Mouse (Mus musculus) urinary bladder, adult 2 months (tissue): ENCODE results near the gene Mri1. TPM values are rescaled to one million over a fixed set of nuclear protein-coding genes. Genes with fewer than 3 reads are reported as not detected.

ENCODE experiments used
- DNase-seq: peaks from one replicate; pipeline ENCODE4 v3.0.0; 2022; ENCODE audit warnings: low spot score
- polyA plus RNA-seq: library from polyadenylated mRNA; depleted of rRNA; stranded (reverse); fragments of >200 nt; gene quantifications from 2 replicates; pipeline ENCODE4 v1.2.3, GENCODE M21; 2012

Mri1 gene
- polyA plus RNA-seq, 1 experiment: 47.3 TPM

GRCm38 (mm10) chr8:84236998-84237473 is 20.1 kb downstream of the Mri1 start, which contains the start of gene Zswim4:
Zswim4 (minus strand) TSS chr8:84237055.
- peak; percentile 96 for DNase-seq

- peak; percentile 45 for DNase-seq
Observed at GRCm38 (mm10) chr8:84236410-84236997, 20.6 kb downstream of the Mri1 start.

- DNase-seq: no peak
Observed at GRCm38 (mm10) chr8:84235746-84236409, 21.2 kb downstream of the Mri1 start.

- no peak for DNase-seq
Observed at GRCm38 (mm10) chr8:84233055-84233454, 24.1 kb downstream of the Mri1 start.

- no peak for DNase-seq
Observed at GRCm38 (mm10) chr8:84230735-84231134, 26.4 kb downstream of the Mri1 start.

GRCm38 (mm10) chr8:84223322-84224029 is 33.6 kb downstream of the Mri1 start:
- DNase-seq: no peak

- DNase-seq: no peak
Observed at GRCm38 (mm10) chr8:84222566-84223165, 34.5 kb downstream of the Mri1 start.

- no peak for DNase-seq
Observed at GRCm38 (mm10) chr8:84220105-84220504, 37.0 kb downstream of the Mri1 start.

- no peak for DNase-seq
Observed at GRCm38 (mm10) chr8:84218143-84218542, 39.0 kb downstream of the Mri1 start.

- DNase-seq: no peak
Observed at GRCm38 (mm10) chr8:84217206-84217605, 39.9 kb downstream of the Mri1 start.

GRCm38 (mm10) chr8:84213277-84213676 is 43.8 kb downstream of the Mri1 start:
- DNase-seq: no peak

GRCm38 (mm10) chr8:84211881-84212563 is 45.1 kb downstream of the Mri1 start:
- DNase-seq: no peak

GRCm38 (mm10) chr8:84211202-84211601 is 45.9 kb downstream of the Mri1 start:
- no peak for DNase-seq

GRCm38 (mm10) chr8:84210167-84210791 is 46.8 kb downstream of the Mri1 start:
- DNase-seq: peak; percentile 74

GRCm38 (mm10) chr8:84208381-84209380 is 48.4 kb downstream of the Mri1 start:
- DNase-seq: no peak

GRCm38 (mm10) chr8:84207811-84208210 is 49.3 kb downstream of the Mri1 start:
- DNase-seq: no peak

- no peak for DNase-seq
Observed at GRCm38 (mm10) chr8:84206666-84207065, 50.5 kb downstream of the Mri1 start.

- DNase-seq: no peak
Observed at GRCm38 (mm10) chr8:84205073-84205472, 52.1 kb downstream of the Mri1 start.

- peak; percentile 55 for DNase-seq
Observed at GRCm38 (mm10) chr8:84203975-84204772, 53.0 kb downstream of the Mri1 start.
